Mouse (Mus musculus) midbrain, postnatal 0 days (tissue): Measurements from ENCODE around the gene Fgfbp3. TPM values are rescaled to one million over a fixed set of nuclear protein-coding genes. Genes with fewer than 3 reads are reported as not detected.

Source experiments
- ATAC-seq: fragments of 200-750 bp; cut with Nextera tagmentation; 2 replicates; pipeline ENCODE4 v1.8.0; 2017; ENCODE audit warnings: moderate number of reproducible peaks, mild to moderate bottlenecking, moderate TSS enrichment, moderate library complexity; ENCODE audit not compliant: low FRiP score
- DNase-seq: peaks from one replicate; pipeline ENCODE4 v3.0.0-alpha.2; 2015; ENCODE audit warnings: low spot score
- H3K27ac ChIP-seq: fragments of 300-500 bp; sonication (generic); 2 replicates; pipeline ENCODE4 v1.5.1; 2014; ENCODE audit warnings: low read depth, mild to moderate bottlenecking, low read length, mixed read lengths
- H3K27me3 ChIP-seq: fragments of 300-500 bp; sonication (generic); 2 replicates; pipeline ENCODE4 v1.6.1; 2014; ENCODE audit warnings: low read length, control low read depth, mixed read lengths; ENCODE audit not compliant: insufficient read depth
- H3K36me3 ChIP-seq: fragments of 300-500 bp; sonication (generic); 2 replicates; pipeline ENCODE4 v1.6.1; 2014; ENCODE audit warnings: low read length, control low read depth, mixed read lengths; ENCODE audit not compliant: insufficient read depth
- H3K4me1 ChIP-seq: fragments of 300-500 bp; sonication (generic); 2 replicates; pipeline ENCODE4 v1.6.1; 2014; ENCODE audit warnings: mild to moderate bottlenecking, control low read depth, antibody characterized with exemption, low read length, mixed read lengths; ENCODE audit not compliant: insufficient read depth
- H3K4me2 ChIP-seq: fragments of 300-500 bp; sonication (generic); 2 replicates; pipeline ENCODE4 v1.6.1; 2014; ENCODE audit warnings: low read depth, mild to moderate bottlenecking, low read length, mixed read lengths; ENCODE audit not compliant: poor library complexity, severe bottlenecking
- H3K4me3 ChIP-seq: fragments of 300-500 bp; sonication (generic); 2 replicates; pipeline ENCODE4 v1.5.1; 2014; ENCODE audit warnings: low read depth, mild to moderate bottlenecking, low read length, moderate library complexity
- H3K9ac ChIP-seq: fragments of 300-500 bp; sonication (generic); replicated peaks from 2 replicates; pipeline ENCODE4 v1.6.1; 2014; ENCODE audit warnings: mild to moderate bottlenecking, low read length, moderate library complexity, mixed read lengths; ENCODE audit not compliant: poor library complexity, severe bottlenecking
- H3K9me3 ChIP-seq: fragments of 300-500 bp; sonication (generic); 2 replicates; pipeline ENCODE4 v1.6.1; 2016; ENCODE audit warnings: low read length, control low read depth
- CTCF ChIP-seq: IDR thresholded peaks from 2 replicates; pipeline ENCODE4 v1.5.1; 2016; ENCODE audit warnings: antibody characterized with exemption, mild to moderate bottlenecking
- WGBS: fragments of 180-500 bp; shearing (Covaris S2); extraction: QIAGEN DNeasy Blood & Tissue Kit; methylation state at CpG from one replicate; pipeline ENCODE4 v1.1.7; 2014; 5-methylcytosine and 5-hydroxymethylcytosine counted together
- polyA plus RNA-seq: library from polyadenylated mRNA; unstranded; fragments of >200 nt; fragmentation: Nextera tagmentation; extraction: Ambion mirVana; gene quantifications from 2 replicates; pipeline ENCODE4 v1.2.1, GENCODE M21; 2015
- total RNA-seq: library from RNA; depleted of rRNA; stranded (reverse); fragments of >200 nt; gene quantifications from 2 replicates; pipeline ENCODE4 v1.2.3, GENCODE M21; 2014

The Fgfbp3 gene
- total and polyA plus RNA-seq, 2 experiments from 2014 or later, result 30.4 to 30.5 TPM

- H3K36me3 ChIP-seq, result peaks cover 43% of the 10 kb centered on the region
- no peaks in the 10 kb centered on the region for H3K4me1 ChIP-seq
- H3K27ac ChIP-seq, result no peak overlapping the region
- TF ChIP-seq CTCF, result no peak
- H3K9me3 ChIP-seq, result no peaks in the 10 kb centered on the region
- DNase-seq, result no peak
- H3K4me2 ChIP-seq, result no peak overlapping the region
- H3K9ac ChIP-seq, result no peak overlapping the region
- H3K27me3 ChIP-seq, result no peaks in the 10 kb centered on the region
- H3K4me3 ChIP-seq, result no peak overlapping the region
- ATAC-seq, result no peak
- WGBS, result 56% methylated on average over 3 of the region's 3 CpGs
These were observed 31.7 kb downstream of the Fgfbp3 start for GRCm38 (mm10) chr19:36887706-36888105.

GRCm38 (mm10) chr19:36886316-36886715 is 33.1 kb downstream of the Fgfbp3 start:
- Histone ChIP-seq H3K9ac (no peak overlapping the region), H3K36me3 (peaks cover 46% of the 10 kb centered on the region)
- 55% methylated on average over 2 of the region's 2 CpGs for WGBS

GRCm38 (mm10) chr19:36883119-36883518 is 36.3 kb downstream of the Fgfbp3 start:
- H3K27ac ChIP-seq, result no peak overlapping the region
- H3K9me3 ChIP-seq, result no peaks in the 10 kb centered on the region
- peak; percentile 65 for TF ChIP-seq CTCF
- DNase-seq, result peak; percentile 40
- H3K9ac ChIP-seq, result no peak overlapping the region
- no peaks in the 10 kb centered on the region for H3K27me3 ChIP-seq
- no peak overlapping the region for H3K4me2 ChIP-seq
- ATAC-seq, result peak; percentile 44; the same call in 1 of the 2 replicates
- no peak overlapping the region for H3K4me3 ChIP-seq
- H3K4me1 ChIP-seq, result no peaks in the 10 kb centered on the region
- 76% methylated on average over 6 of the region's 6 CpGs for WGBS
- peaks cover 47% of the 10 kb centered on the region for H3K36me3 ChIP-seq

More at GRCm38 (mm10) chr19:36886316-36886715, 33.1 kb downstream of the Fgfbp3 start:
- Histone ChIP-seq H3K4me2 (no peak overlapping the region), H3K27me3 (no peaks in the 10 kb centered on the region), H3K9me3 (no peaks in the 10 kb centered on the region), H3K27ac (no peak overlapping the region), H3K4me1 (no peaks in the 10 kb centered on the region), H3K4me3 (no peak overlapping the region)
- peak; percentile 54 for DNase-seq
- TF ChIP-seq CTCF, result peak; percentile 77
- ATAC-seq, result no peak

GRCm38 (mm10) chr19:36878743-36879495 is 40.5 kb downstream of the Fgfbp3 start:
- Histone ChIP-seq H3K27ac (no peak overlapping the region), H3K36me3 (peaks cover 44% of the 10 kb centered on the region), H3K4me3 (no peak overlapping the region), H3K27me3 (no peaks in the 10 kb centered on the region), H3K4me2 (no peak overlapping the region), H3K9me3 (no peaks in the 10 kb centered on the region), H3K4me1 (no peaks in the 10 kb centered on the region), H3K9ac (no peak overlapping the region)
- TF ChIP-seq CTCF, result no peak
- WGBS, result 86% methylated on average over 11 of the region's 11 CpGs
- DNase-seq (no peak), ATAC-seq (no peak)

- no peaks in the 10 kb centered on the region for H3K9me3 ChIP-seq
- no peak overlapping the region for H3K27ac ChIP-seq
- ATAC-seq (no peak), DNase-seq (no peak)
- no peak overlapping the region for H3K4me3 ChIP-seq
- H3K4me2 ChIP-seq, result no peak overlapping the region
- no peak for TF ChIP-seq CTCF
- H3K36me3 ChIP-seq, result peaks cover 46% of the 10 kb centered on the region
- H3K4me1 ChIP-seq, result no peaks in the 10 kb centered on the region
- H3K27me3 ChIP-seq, result no peaks in the 10 kb centered on the region
- H3K9ac ChIP-seq, result no peak overlapping the region
These were observed 42.1 kb downstream of the Fgfbp3 start for GRCm38 (mm10) chr19:36877329-36877728.

GRCm38 (mm10) chr19:36874651-36875050 is 44.8 kb downstream of the Fgfbp3 start:
- ATAC-seq (no peak), DNase-seq (no peak)
- Histone ChIP-seq H3K4me3 (no peak overlapping the region), H3K9me3 (no peaks in the 10 kb centered on the region), H3K27ac (no peak overlapping the region), H3K27me3 (no peaks in the 10 kb centered on the region), H3K9ac (no peak overlapping the region), H3K4me2 (no peak overlapping the region), H3K4me1 (no peaks in the 10 kb centered on the region), H3K36me3 (peaks cover 33% of the 10 kb centered on the region)
- TF ChIP-seq CTCF, result no peak
- 77% methylated on average over 2 of the region's 2 CpGs for WGBS
